Mouse (Mus musculus) intestine, embryonic 16.5 days (tissue): Measurements from ENCODE around the gene Acot8. TPM values are rescaled to one million over a fixed set of nuclear protein-coding genes. Genes with fewer than 3 reads are reported as not detected.

Experiments used
- ATAC-seq: fragments of 200-750 bp; cut with Nextera tagmentation; 2 replicates; pipeline ENCODE4 v1.8.0; 2017; ENCODE audit warnings: moderate TSS enrichment, moderate library complexity
- H3K27ac ChIP-seq: fragments of 300-500 bp; sonication (generic); 2 replicates; pipeline ENCODE4 v1.5.1; 2014; ENCODE audit warnings: mild to moderate bottlenecking, low read length
- H3K27me3 ChIP-seq: fragments of 300-500 bp; sonication (generic); replicated peaks from 2 replicates; pipeline ENCODE4 v1.6.1; 2014; ENCODE audit warnings: low read length, control low read depth, mixed read lengths; ENCODE audit not compliant: control insufficient read depth, insufficient read depth
- H3K36me3 ChIP-seq: fragments of 300-500 bp; sonication (generic); 2 replicates; pipeline ENCODE4 v1.6.1; 2014; ENCODE audit warnings: low read length, control low read depth; ENCODE audit not compliant: control insufficient read depth, insufficient read depth
- H3K4me1 ChIP-seq: fragments of 300-500 bp; sonication (generic); 2 replicates; pipeline ENCODE4 v1.6.1; 2014; ENCODE audit warnings: low read length, control low read depth, mixed read lengths; ENCODE audit not compliant: control insufficient read depth, insufficient read depth
- H3K4me2 ChIP-seq: fragments of 300-500 bp; sonication (generic); 2 replicates; pipeline ENCODE4 v1.6.1; 2014; ENCODE audit warnings: low read depth, low read length, control low read depth
- H3K4me3 ChIP-seq: fragments of 300-500 bp; sonication (generic); 2 replicates; pipeline ENCODE4 v1.5.1; 2014; ENCODE audit warnings: mild to moderate bottlenecking, low read length
- H3K9ac ChIP-seq: fragments of 300-500 bp; sonication (generic); 2 replicates; pipeline ENCODE4 v1.6.1; 2014; ENCODE audit warnings: low read depth, low read length
- H3K9me3 ChIP-seq: fragments of 300-500 bp; sonication (generic); 2 replicates; pipeline ENCODE4 v1.6.1; 2016; ENCODE audit warnings: low read length, control low read depth; ENCODE audit not compliant: control insufficient read depth
- WGBS: fragments of 180-500 bp; shearing (Covaris S2); extraction: QIAGEN DNeasy Blood & Tissue Kit; methylation state at CpG from one replicate; pipeline ENCODE4 v1.1.7; 2014; 5-methylcytosine and 5-hydroxymethylcytosine counted together
- polyA plus RNA-seq: library from polyadenylated mRNA; unstranded; fragments of >200 nt; fragmentation: Nextera tagmentation; extraction: Ambion mirVana; gene quantifications from 2 replicates; pipeline ENCODE4 v1.2.1, GENCODE M21; 2015

The Acot8 gene
- 37.5 and 39.5 TPM in 2 replicates for polyA plus RNA-seq

DNA sequence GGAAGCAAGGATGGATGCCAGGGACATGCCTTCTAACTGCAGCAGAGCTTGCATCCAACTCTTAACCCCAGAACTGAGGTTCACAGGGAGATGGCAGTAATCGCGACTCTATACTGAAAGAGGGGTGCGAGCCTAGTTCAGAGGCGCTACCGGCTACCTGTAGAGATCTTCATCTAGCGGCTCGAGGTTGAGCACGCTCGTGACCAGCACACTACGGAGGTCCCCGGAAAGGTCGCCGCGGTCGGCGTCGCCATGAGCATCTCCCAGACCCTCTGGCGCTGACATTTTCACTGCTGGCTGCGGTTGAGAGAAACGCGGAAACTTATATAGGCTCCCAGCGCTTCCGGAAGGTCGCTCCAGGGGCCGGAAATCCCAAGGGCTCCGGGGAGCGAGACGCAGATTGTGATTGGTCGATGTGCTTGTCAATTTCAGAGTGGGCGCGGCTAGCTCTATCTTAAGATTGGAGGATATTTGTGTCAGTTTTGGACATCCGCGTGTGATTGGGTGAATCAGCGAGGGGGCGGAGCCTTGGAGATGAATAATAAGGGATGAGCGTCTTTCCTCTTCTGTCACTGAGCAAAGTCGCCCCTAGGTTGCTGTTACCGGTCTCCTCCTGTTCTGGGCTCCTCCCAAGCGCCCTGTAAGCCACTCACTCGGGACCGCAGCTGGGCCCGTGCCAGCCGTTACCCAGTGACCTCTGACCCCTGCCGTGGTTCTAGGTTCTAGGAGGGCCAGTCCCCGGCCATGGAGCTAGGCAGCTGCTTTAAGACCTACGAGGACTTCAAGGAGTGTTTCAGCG is at the start of gene Acot8, which contains the start of gene Zswim3:
Gene Acot8, minus strand, starts transcription at position 350 of the 799 bp plus-strand sequence.
Gene Zswim3, plus strand, starts transcription at position 566 of the 799 bp plus-strand sequence.
- peak within 1 kb of the TSS; percentile 67 for H3K4me3 ChIP-seq
- H3K9me3 ChIP-seq, result no peaks in the 10 kb centered on the region
- H3K27ac ChIP-seq, result peak within 1 kb of the TSS; percentile 82
- under 1% methylated on average over 47 of the region's 47 CpGs for WGBS
- H3K9ac ChIP-seq, result peak within 1 kb of the TSS; percentile 82
- peaks cover 2% of the 10 kb centered on the region; the same call in 1 of the 2 replicates for H3K36me3 ChIP-seq
- ATAC-seq, result peak; percentile 96
- H3K4me2 ChIP-seq, result peak within 1 kb of the TSS; percentile 60
- no peaks in the 10 kb centered on the region for H3K27me3 ChIP-seq
- H3K4me1 ChIP-seq, result peaks cover 13% of the 10 kb centered on the region

DNA sequence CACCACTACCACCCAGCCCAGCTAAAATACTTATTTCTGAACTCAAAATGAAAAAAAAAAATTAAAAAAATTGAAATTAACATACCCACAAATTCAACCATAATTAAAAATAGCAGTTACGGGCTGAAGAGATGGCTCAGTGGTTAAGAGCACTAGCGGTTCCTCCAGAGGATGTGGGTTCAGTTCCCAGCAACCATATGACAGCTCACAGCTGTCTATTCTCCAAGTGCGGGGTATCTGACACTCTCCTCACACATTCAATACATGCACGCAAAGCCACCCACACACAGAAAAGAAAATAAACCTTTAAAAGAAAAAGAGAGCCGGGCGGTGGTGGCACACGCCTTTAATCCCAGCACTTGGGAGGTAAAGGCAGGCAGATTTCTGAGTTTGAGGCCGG is 45.4 kb upstream of the Acot8 start:
- Histone ChIP-seq H3K4me3 (no peak overlapping the region), H3K9ac (no peak overlapping the region), H3K9me3 (no peaks in the 10 kb centered on the region), H3K36me3 (no peaks in the 10 kb centered on the region), H3K27me3 (0 out of 2 replicates have a peak, but pooled peaks cover 2% of the 10 kb centered on the region), H3K27ac (no peak overlapping the region), H3K4me1 (0 out of 2 replicates have a peak, but pooled peaks cover 2% of the 10 kb centered on the region), H3K4me2 (no peak overlapping the region)
- WGBS, result 85% methylated on average over 8 of the region's 8 CpGs
- no peak for ATAC-seq

- Histone ChIP-seq H3K4me1 (no peaks in the 10 kb centered on the region), H3K27me3 (no peaks in the 10 kb centered on the region), H3K4me2 (no peak overlapping the region), H3K9me3 (no peaks in the 10 kb centered on the region), H3K36me3 (no peaks in the 10 kb centered on the region), H3K4me3 (no peak overlapping the region), H3K27ac (no peak overlapping the region), H3K9ac (no peak overlapping the region)
- WGBS, result 52% methylated on average over 3 of the region's 3 CpGs
- no peak for ATAC-seq
Observed at GRCm38 (mm10) chr2:164845782-164846181, 41.1 kb upstream of the Acot8 start.

GRCm38 (mm10) chr2:164835164-164835563 is 30.5 kb upstream of the Acot8 start:
- H3K9ac ChIP-seq, result peak overlapping the region; percentile 87
- no peaks in the 10 kb centered on the region for H3K27me3 ChIP-seq
- peaks cover 23% of the 10 kb centered on the region for H3K36me3 ChIP-seq
- no peak for ATAC-seq
- peaks cover 15% of the 10 kb centered on the region for H3K4me1 ChIP-seq
- no peaks in the 10 kb centered on the region for H3K9me3 ChIP-seq
- peak overlapping the region; percentile 77 for H3K4me3 ChIP-seq
- WGBS, result 94% methylated on average over 4 of the region's 4 CpGs
- H3K4me2 ChIP-seq, result peak overlapping the region; percentile 99
- 0 out of 2 replicates have a peak overlapping the region, but pooled peaks have one; percentile 1 for H3K27ac ChIP-seq

- H3K9ac ChIP-seq, result peak overlapping the region; percentile 87
- ATAC-seq, result peak; percentile 24
- peak overlapping the region; percentile 95; the same call in 1 of the 2 replicates for H3K27ac ChIP-seq
- H3K4me2 ChIP-seq, result peak overlapping the region; percentile 99
- H3K9me3 ChIP-seq, result no peaks in the 10 kb centered on the region
- WGBS, result 34% methylated on average over 8 of the region's 8 CpGs
- H3K36me3 ChIP-seq, result peaks cover 20% of the 10 kb centered on the region
- no peaks in the 10 kb centered on the region for H3K27me3 ChIP-seq
- H3K4me3 ChIP-seq, result peak overlapping the region; percentile 77
- H3K4me1 ChIP-seq, result peaks cover 15% of the 10 kb centered on the region
Observed at GRCm38 (mm10) chr2:164834531-164834930, 29.8 kb upstream of the Acot8 start.

DNA sequence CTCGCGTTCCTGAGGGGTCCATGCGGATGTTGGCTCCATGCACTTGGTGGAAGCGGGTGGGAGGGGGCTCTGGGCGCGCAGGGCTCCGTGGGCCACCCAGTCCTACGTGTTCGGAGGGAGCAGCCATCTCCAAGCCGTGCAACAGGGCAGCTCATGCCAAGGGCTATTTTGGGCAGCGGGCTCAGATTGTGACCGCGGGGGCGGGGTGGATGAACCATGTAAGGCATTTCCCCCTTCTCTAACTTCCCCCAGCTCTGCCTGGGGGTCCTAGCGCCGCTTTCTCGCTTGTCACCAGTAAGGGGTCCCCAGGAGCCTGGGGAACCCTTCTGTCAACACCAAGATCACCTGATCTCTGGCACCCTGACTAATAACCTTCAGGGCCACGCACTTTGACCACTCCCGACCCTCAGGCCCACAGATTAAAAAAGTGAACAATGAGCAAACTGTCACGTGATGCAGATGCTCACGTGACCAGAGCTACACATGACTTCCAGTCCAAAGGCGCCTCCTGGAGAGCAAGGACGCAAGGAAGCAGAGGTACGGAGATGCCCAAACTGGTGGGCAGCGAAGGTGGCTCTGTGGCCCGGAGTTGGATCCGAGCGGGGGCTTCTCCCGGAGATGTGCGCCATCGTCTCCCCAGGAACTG is 28.8 kb upstream of the Acot8 start, which contains the start of gene Neurl2:
Gene Neurl2, minus strand, starts transcription at position 143 of the 646 bp plus-strand sequence.
- peak within 1 kb of the TSS; percentile 87 for H3K9ac ChIP-seq
- under 1% methylated on average over 31 of the region's 31 CpGs for WGBS
- no peaks in the 10 kb centered on the region for H3K9me3 ChIP-seq
- peak within 1 kb of the TSS; percentile 95 for H3K27ac ChIP-seq
- peak; percentile 64 for ATAC-seq
- H3K36me3 ChIP-seq, result peaks cover 15% of the 10 kb centered on the region
- peak within 1 kb of the TSS; percentile 77 for H3K4me3 ChIP-seq
- peak within 1 kb of the TSS; percentile 99 for H3K4me2 ChIP-seq
- peaks cover 15% of the 10 kb centered on the region for H3K4me1 ChIP-seq
- no peaks in the 10 kb centered on the region for H3K27me3 ChIP-seq

DNA sequence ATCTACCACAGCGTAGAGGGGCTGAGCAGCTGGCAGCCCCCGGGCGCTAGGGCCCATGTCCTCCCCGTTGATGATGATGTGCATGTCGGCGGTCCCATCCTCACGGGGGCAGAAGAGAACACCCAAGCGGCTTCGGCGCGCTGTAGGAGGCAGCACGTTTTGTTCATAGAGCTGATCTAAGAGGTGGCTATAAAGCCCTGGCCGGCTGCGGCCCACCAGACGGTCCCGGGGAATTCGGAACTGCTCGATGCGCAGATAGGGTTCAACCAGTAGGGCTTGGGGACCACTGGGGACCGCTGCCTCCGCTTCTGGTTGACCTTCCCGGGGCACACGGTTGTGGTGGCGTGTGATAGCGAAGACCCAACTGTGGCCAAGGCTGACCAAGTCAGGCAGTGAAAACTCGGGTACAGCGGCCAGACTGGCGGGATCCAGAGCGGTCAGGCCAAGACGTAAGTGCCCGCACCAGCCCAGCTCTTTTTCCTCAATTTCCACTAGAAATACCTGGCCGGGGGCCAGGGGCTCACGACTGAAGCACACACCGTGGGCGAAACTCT is 28.1 kb upstream of the Acot8 start, which contains the start of gene Ctsa:
Gene Ctsa, plus strand, starts transcription at position 126 of the 554 bp plus-strand sequence.
- H3K27me3 ChIP-seq, result no peaks in the 10 kb centered on the region
- peaks cover 15% of the 10 kb centered on the region for H3K4me1 ChIP-seq
- H3K4me3 ChIP-seq, result peak within 1 kb of the TSS; percentile 77
- ATAC-seq, result peak; percentile 77
- peak within 1 kb of the TSS; percentile 95 for H3K27ac ChIP-seq
- no peaks in the 10 kb centered on the region for H3K9me3 ChIP-seq
- peak within 1 kb of the TSS; percentile 87 for H3K9ac ChIP-seq
- peaks cover 11% of the 10 kb centered on the region for H3K36me3 ChIP-seq
- H3K4me2 ChIP-seq, result peak within 1 kb of the TSS; percentile 99
- under 1% methylated on average over 35 of the region's 35 CpGs for WGBS

GRCm38 (mm10) chr2:164832032-164832747 is 27.5 kb upstream of the Acot8 start:
- WGBS, result 61% methylated on average over 16 of the region's 16 CpGs
- ATAC-seq, result no peak

More at GRCm38 (mm10) chr2:164832032-164832747, 27.5 kb upstream of the Acot8 start:
- Histone ChIP-seq H3K4me1 (peaks cover 15% of the 10 kb centered on the region), H3K4me2 (peak overlapping the region; percentile 99), H3K36me3 (peaks cover 8% of the 10 kb centered on the region), H3K4me3 (peak overlapping the region; percentile 77), H3K27me3 (no peaks in the 10 kb centered on the region), H3K9me3 (no peaks in the 10 kb centered on the region), H3K27ac (peak overlapping the region; percentile 95), H3K9ac (peak overlapping the region; percentile 87)
